Mouse (Mus musculus): Measurements from ENCODE around the gene Lrp2.

DNA sequence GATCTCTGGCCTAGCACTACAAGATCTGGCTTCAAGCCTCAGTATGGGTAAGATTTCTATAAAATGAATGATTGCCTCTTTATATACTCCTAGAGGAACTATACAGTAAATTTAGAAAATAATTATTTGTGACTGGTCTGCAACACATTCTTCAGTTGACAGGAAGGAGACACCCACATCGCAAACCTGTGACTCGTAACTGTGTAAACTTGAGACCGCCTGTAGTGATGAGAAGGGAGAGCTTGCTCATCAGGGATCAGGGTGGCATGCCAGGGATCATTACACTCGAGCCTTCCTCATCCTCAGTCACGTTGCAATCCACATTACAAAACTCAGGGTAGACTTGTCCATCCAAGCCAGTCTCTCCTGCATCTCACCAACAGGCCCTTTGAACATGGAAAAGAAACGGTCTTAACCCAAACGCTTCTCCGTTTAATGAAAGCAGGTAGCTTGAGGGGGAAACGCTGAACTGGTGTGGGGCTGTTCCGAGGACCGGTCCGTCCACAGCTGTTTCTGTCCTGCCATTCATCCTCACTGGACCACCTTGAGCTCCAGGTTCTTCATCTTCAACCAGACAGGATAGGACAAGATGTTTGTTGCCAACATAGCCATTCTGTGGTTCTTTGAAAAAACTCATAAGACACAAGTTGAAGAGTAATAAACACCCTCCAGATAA is 189.0 kb downstream of the Lrp2 start:
- TF ChIP-seq ZC3H11A (IDR thresholded peaks at IDR 0.05; ENCODE audit: borderline replicate concordance, low read depth, low read length) (no peak), HCFC1 (IDR thresholded peaks at IDR 0.05; ENCODE audit: borderline replicate concordance, insufficient read depth, low read length) (no peak), ZNF384 (IDR thresholded peaks at IDR 0.05; ENCODE audit: low read depth, low read length) (no peak)
